Mouse (Mus musculus) yolk sac, embryonic 10.5 days (tissue): Measurements from ENCODE around the gene Ap5b1.

Experiments used
- DNase-seq: peaks from one replicate; pipeline ENCODE4 v3.0.0-alpha.2; 2017; ENCODE audit warnings: low spot score

Gene Ap5b1

GRCm38 (mm10) chr19:5567180-5567533 lies 668 bp upstream of the Ap5b1 start:
- no peak for DNase-seq

GRCm38 (mm10) chr19:5568470-5569140 lies 780 bp downstream of the Ap5b1 start:
- DNase-seq = peak; percentile 63

GRCm38 (mm10) chr19:5569521-5569920 lies 1.7 kb downstream of the Ap5b1 start:
- DNase-seq = no peak

GRCm38 (mm10) chr19:5570353-5571246 lies 2.8 kb downstream of the Ap5b1 start:
- DNase-seq = no peak

- no peak for DNase-seq
Observed at GRCm38 (mm10) chr19:5571831-5572230, 4.0 kb downstream of the Ap5b1 start.

- DNase-seq = no peak
Observed at GRCm38 (mm10) chr19:5572331-5573125, 4.7 kb downstream of the Ap5b1 start.

- DNase-seq = no peak
Observed at GRCm38 (mm10) chr19:5575336-5575735, 7.5 kb downstream of the Ap5b1 start.

- no peak for DNase-seq
Observed at GRCm38 (mm10) chr19:5579971-5580370, 12.1 kb downstream of the Ap5b1 start.

- no peak for DNase-seq
Observed at GRCm38 (mm10) chr19:5580776-5581175, 13.0 kb downstream of the Ap5b1 start.

- DNase-seq = no peak
Observed at GRCm38 (mm10) chr19:5581995-5582394, 14.2 kb downstream of the Ap5b1 start.

- DNase-seq = no peak
Observed at GRCm38 (mm10) chr19:5589159-5589558, 21.3 kb downstream of the Ap5b1 start.

GRCm38 (mm10) chr19:5591888-5592287 lies 24.1 kb downstream of the Ap5b1 start:
- DNase-seq = no peak

- no peak for DNase-seq
Observed at GRCm38 (mm10) chr19:5599224-5599623, 31.4 kb downstream of the Ap5b1 start.

GRCm38 (mm10) chr19:5601752-5602541 lies 34.1 kb downstream of the Ap5b1 start, which contains the start of gene Rnaseh2c:
Rnaseh2c (plus strand) TSS chr19:5601873.
- peak; percentile 81 for DNase-seq

GRCm38 (mm10) chr19:5603664-5604063 lies 35.8 kb downstream of the Ap5b1 start:
- DNase-seq = no peak

GRCm38 (mm10) chr19:5605126-5605525 lies 37.3 kb downstream of the Ap5b1 start:
- DNase-seq = no peak

GRCm38 (mm10) chr19:5606196-5606595 lies 38.4 kb downstream of the Ap5b1 start:
- DNase-seq = no peak

GRCm38 (mm10) chr19:5607705-5608410 lies 40.0 kb downstream of the Ap5b1 start:
- DNase-seq = no peak

GRCm38 (mm10) chr19:5608707-5609106 lies 40.9 kb downstream of the Ap5b1 start:
- DNase-seq = no peak

- DNase-seq = no peak
Observed at GRCm38 (mm10) chr19:5609171-5609546, 41.3 kb downstream of the Ap5b1 start.
